23 mouse cellular contexts compared by ENCODE assay signal in genomic region chr15:80418146-80418545, GRCm38 (mm10).
DNase-seq lines count a peak whose midpoint lies in the region; ATAC-seq lines count a peak whose summit lies in the region.
"Had no signal": no experiment of that assay in that cellular context is flagged by ENCODE, and none has a peak within 500 bp of the region (broad histone marks: within the 10 kb centered on the region; RNA-seq: fewer than 3 reads in every experiment).

No protein-coding gene starts in this region.

- DNase-seq in frontal cortex, postnatal 10 days (ENCODE audit: low spot score in 2 of 2): no peak
- peak; percentile 31 for DNase-seq in gastrocnemius, postnatal 25 days
- no peak for DNase-seq in gastrocnemius, postnatal 4 days (ENCODE audit: low spot score in 2 of 2)
- peak; percentile 31 for DNase-seq in left cerebral cortex, adult 11 months (ENCODE audit: low spot score)
- no peak for DNase-seq in left cerebral cortex, postnatal 10 days (ENCODE audit: extremely low spot score in 1 of 2, low spot score in 2 of 2)
- peak; percentile 67 for DNase-seq in right cerebral cortex, adult 18-20 months
- DNase-seq in right cerebral cortex, postnatal 10 days (ENCODE audit: low spot score in 2 of 2): no peak
- DNase-seq: adrenal gland, postnatal 10 days; cerebellum, adult 11-12 months; cerebellum, adult 9-11 months; embryo, embryonic 11 days; heart, adult 18-20 months; heart, postnatal 36 days; kidney, postnatal 14 days; liver, postnatal 0 days; lung, postnatal 36 days; right cerebral cortex, postnatal 25 days; spleen, adult 18-20 months; thymus, postnatal 14 days had no signal

- peak; percentile 74 for ATAC-seq in frontal cortex, adult (ENCODE audit: low TSS enrichment)
- ATAC-seq: forebrain, embryonic 14.5 days; intestine, postnatal 0 days; liver, embryonic 12.5 days; liver, postnatal 0 days had no signal

- intact Hi-C loops in left cerebral cortex, postnatal 10 days (cut with DNase I): no loop called here

Comparison
In these comparisons a context has a peak if more than half of its experiments do, and no peak if none do; other contexts are left out.
1. DNase-seq: peak in gastrocnemius, postnatal 25 days (single experiment), left cerebral cortex, adult 11 months (single experiment) and right cerebral cortex, adult 18-20 months (single experiment); none in frontal cortex, postnatal 10 days (0 of 2), gastrocnemius, postnatal 4 days (0 of 2), left cerebral cortex, postnatal 10 days (0 of 2) and right cerebral cortex, postnatal 10 days (0 of 2).